9 mouse cellular contexts compared by ENCODE assay signal in the genomic region with DNA sequence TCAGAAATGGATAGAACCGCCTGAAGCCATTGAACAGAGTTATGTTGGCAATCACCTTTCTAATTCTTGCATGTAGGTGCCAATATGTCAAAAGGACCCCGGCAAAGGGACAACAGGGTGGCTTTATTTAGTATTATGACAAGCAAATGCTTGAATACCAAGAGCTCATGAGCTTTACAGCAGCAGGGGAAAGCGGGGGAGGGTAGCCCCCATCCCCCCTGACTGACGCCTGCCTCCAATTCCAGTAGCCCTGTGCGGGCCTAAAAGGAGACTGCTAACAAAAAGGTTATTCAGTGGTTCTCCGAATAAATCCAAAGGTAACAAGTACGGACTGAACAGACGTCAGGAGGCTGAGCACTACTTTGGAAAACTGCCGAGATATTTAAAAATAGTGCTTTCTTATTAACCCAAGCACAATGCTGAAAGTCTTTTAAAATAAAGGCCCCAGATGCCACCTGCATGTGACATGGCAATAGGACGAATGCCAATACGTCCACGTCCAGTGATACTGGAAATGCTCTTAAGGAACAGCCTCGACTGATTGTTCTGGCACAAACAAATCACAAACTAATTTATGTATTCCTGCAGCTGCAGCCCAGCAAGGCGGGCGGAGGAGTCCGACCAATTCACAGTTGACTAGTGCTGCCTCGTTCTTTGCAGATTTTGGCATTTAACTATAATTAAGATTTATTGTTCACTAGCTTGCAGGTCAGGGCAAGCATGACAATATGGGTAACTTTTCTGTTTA.
DNase-seq lines count a peak whose midpoint lies in the region; ATAC-seq and TF ChIP-seq lines count a peak whose summit lies in the region.
"Had no signal": no experiment of that assay in that cellular context is flagged by ENCODE, and none has a peak within 500 bp of the region (broad histone marks: within the 10 kb centered on the region; RNA-seq: fewer than 3 reads in every experiment).

No protein-coding gene starts in this region.

- 0 out of 2 replicates have a peak overlapping the region, but pooled peaks have one; percentile 13 for H3K27ac ChIP-seq in midbrain, embryonic 10.5 days (replicated peaks)
- no peak overlapping the region; the same call in 1 of the 2 replicates for H3K27ac ChIP-seq in midbrain, embryonic 11.5 days (ENCODE audit: low read depth, low read length)
- 0 out of 2 replicates have a peak overlapping the region, but pooled peaks have one; percentile 51 for H3K27ac ChIP-seq in forebrain, embryonic 10.5 days
- no peak overlapping the region for H3K27ac ChIP-seq in kidney, postnatal 0 days

- H3K36me3 ChIP-seq in midbrain, embryonic 10.5 days = no peaks in the 10 kb centered on the region
- H3K36me3 ChIP-seq in midbrain, embryonic 11.5 days (ENCODE audit: control insufficient read depth, insufficient read depth, low read length) = no peaks in the 10 kb centered on the region
- no peaks in the 10 kb centered on the region for H3K36me3 ChIP-seq in forebrain, embryonic 10.5 days (replicated peaks)
- no peaks in the 10 kb centered on the region for H3K36me3 ChIP-seq in kidney, postnatal 0 days (ENCODE audit: insufficient read depth, low read length)
- H3K36me3 ChIP-seq: G1E had no signal

- WGBS in midbrain, embryonic 10.5 days = 64% methylated on average over 17 of the region's 17 CpGs
- 56% methylated on average over 17 of the region's 17 CpGs for WGBS in midbrain, embryonic 11.5 days
- 55% methylated on average over 17 of the region's 17 CpGs for WGBS in forebrain, embryonic 10.5 days
- 24% methylated on average over 17 of the region's 17 CpGs for WGBS in kidney, postnatal 0 days

- peaks cover 12% of the 10 kb centered on the region; the same call in 1 of the 2 replicates for H3K27me3 ChIP-seq in midbrain, embryonic 10.5 days (ENCODE audit: low read depth, poor library complexity, severe bottlenecking)
- H3K27me3 ChIP-seq in midbrain, embryonic 11.5 days (ENCODE audit: control insufficient read depth, insufficient read depth, low read length) = no peaks in the 10 kb centered on the region
- H3K27me3 ChIP-seq in forebrain, embryonic 10.5 days (ENCODE audit: poor library complexity, severe bottlenecking) = peaks cover 11% of the 10 kb centered on the region
- no peaks in the 10 kb centered on the region for H3K27me3 ChIP-seq in kidney, postnatal 0 days (ENCODE audit: insufficient read depth, low read length)

- H3K4me2 ChIP-seq in midbrain, embryonic 11.5 days = no peak overlapping the region
- H3K4me2 ChIP-seq in kidney, postnatal 0 days (ENCODE audit: low read length) = peak overlapping the region; percentile 38

- no peak for ATAC-seq in midbrain, embryonic 11.5 days (ENCODE audit: low FRiP score)
- ATAC-seq in kidney, postnatal 0 days (replicated peaks; ENCODE audit: low FRiP score, low read depth) = no peak

- no peak overlapping the region for H3K9ac ChIP-seq in midbrain, embryonic 11.5 days (ENCODE audit: low read length)
- H3K9ac ChIP-seq in kidney, postnatal 0 days (ENCODE audit: low read depth, low read length) = no peak overlapping the region

- no peak overlapping the region for H3K4me3 ChIP-seq in midbrain, embryonic 10.5 days
- no peak overlapping the region for H3K4me3 ChIP-seq in midbrain, embryonic 11.5 days (ENCODE audit: low read depth, low read length)
- no peak overlapping the region for H3K4me3 ChIP-seq in forebrain, embryonic 10.5 days
- H3K4me3 ChIP-seq in kidney, postnatal 0 days (replicated peaks; ENCODE audit: low read depth, low read length) = no peak overlapping the region

- intact Hi-C loops in heart, postnatal 25 days (cut with DNase I) = loop anchor here (5.0 kb wide), 1 partner anchor 43 kb away; no protein-coding TSS in a partner anchor

- no peak for DNase-seq in midbrain, embryonic 10.5 days (ENCODE audit: low spot score)
- DNase-seq in midbrain, embryonic 11.5 days (ENCODE audit: low spot score, missing footprints) = no peak
- DNase-seq in forebrain, embryonic 10.5 days (ENCODE audit: extremely low spot score, low spot score) = no peak
- DNase-seq in kidney, postnatal 0 days (ENCODE audit: low spot score) = peak; percentile 79
- no peak for DNase-seq in embryo, embryonic 9.5 days (ENCODE audit: extremely low spot score)
- DNase-seq in retina, postnatal 1 day = no peak
- DNase-seq in heart, postnatal 25 days (ENCODE audit: low spot score) = no peak
- DNase-seq: right cerebral cortex, adult 18-20 months had no signal

- no peak for TF ChIP-seq CTCF in kidney, postnatal 0 days (IDR thresholded peaks at IDR 0.05; ENCODE audit: low read depth)

- H3K9me3 ChIP-seq in midbrain, embryonic 10.5 days (replicated peaks) = no peaks in the 10 kb centered on the region
- H3K9me3 ChIP-seq in midbrain, embryonic 11.5 days (ENCODE audit: control insufficient read depth, low read length) = no peaks in the 10 kb centered on the region
- no peaks in the 10 kb centered on the region for H3K9me3 ChIP-seq in forebrain, embryonic 10.5 days
- no peaks in the 10 kb centered on the region for H3K9me3 ChIP-seq in kidney, postnatal 0 days (replicated peaks; ENCODE audit: low read length)
- H3K9me3 ChIP-seq: G1E had no signal

- peaks cover 52% of the 10 kb centered on the region for H3K4me1 ChIP-seq in midbrain, embryonic 10.5 days
- peaks cover 15% of the 10 kb centered on the region for H3K4me1 ChIP-seq in midbrain, embryonic 11.5 days (ENCODE audit: control insufficient read depth, insufficient read depth, low read length)
- H3K4me1 ChIP-seq in forebrain, embryonic 10.5 days = peaks cover 59% of the 10 kb centered on the region
- peaks cover 4% of the 10 kb centered on the region for H3K4me1 ChIP-seq in kidney, postnatal 0 days (replicated peaks; ENCODE audit: insufficient read depth, low read length)

Comparison
In these comparisons a context has a peak if more than half of its experiments do, and no peak if none do; other contexts are left out.
1. H3K27ac ChIP-seq: peak in midbrain, embryonic 10.5 days (single experiment) and forebrain, embryonic 10.5 days (single experiment); none in midbrain, embryonic 11.5 days (single experiment) and kidney, postnatal 0 days (single experiment).